14 mouse cellular contexts compared by ENCODE assay signal in genomic region chr4:32245586-32245985, GRCm38 (mm10).
"Had no signal": no experiment of that assay in that cellular context is flagged by ENCODE, and none has a peak within 500 bp of the region (broad histone marks: within the 10 kb centered on the region; RNA-seq: fewer than 3 reads in every experiment).

No protein-coding gene starts in this region.

- H3K36me3 ChIP-seq: midbrain, embryonic 12.5 days; stomach, embryonic 15.5 days had no signal

- H3K9ac ChIP-seq: lung, embryonic 14.5 days; midbrain, embryonic 12.5 days; neural tube, embryonic 12.5 days; stomach, embryonic 15.5 days had no signal

- DNase-seq: lung, adult 18-20 months; lung, embryonic 14.5 days; lung, postnatal 10 days; lung, postnatal 4 days; midbrain, embryonic 14.5 days; right cerebral cortex, postnatal 14 days; thymus, adult 2 months; thymus, postnatal 25 days; thymus, postnatal 4 days had no signal

- H3K27ac ChIP-seq: midbrain, embryonic 12.5 days; neural tube, embryonic 12.5 days; stomach, embryonic 15.5 days; stomach, postnatal 0 days had no signal

- H3K4me3 ChIP-seq: midbrain, embryonic 10.5 days; midbrain, embryonic 12.5 days; neural tube, embryonic 12.5 days; stomach, embryonic 15.5 days had no signal

- H3K9me3 ChIP-seq: midbrain, embryonic 10.5 days; midbrain, embryonic 12.5 days; neural tube, embryonic 12.5 days; stomach, embryonic 15.5 days had no signal

- H3K27me3 ChIP-seq: neural tube, embryonic 12.5 days; stomach, embryonic 15.5 days had no signal

- H3K4me2 ChIP-seq: lung, embryonic 14.5 days; midbrain, embryonic 12.5 days; neural tube, embryonic 12.5 days; stomach, embryonic 15.5 days had no signal
